Mouse (Mus musculus) Patski (cell line): Measurements from ENCODE around the gene Gas7. TPM values are rescaled to one million over a fixed set of nuclear protein-coding genes. Genes with fewer than 3 reads are reported as not detected.

Experiments
- ATAC-seq: fragments of 100-300 bp; one replicate; pipeline ENCODE4 v1.8.0; 2021
- CTCF ChIA-PET: fragments of 350-600 bp; sonication (Branson Sonifier 250); formaldehyde crosslinking; loops from one replicate; lab custom pipeline; 2022; ENCODE audit warnings: inconsistent platforms; lab: Charles Lee
- POLR2A ChIA-PET: fragments of 350-600 bp; sonication (Branson Sonifier 250); formaldehyde crosslinking; loops from one replicate; lab custom pipeline; 2022; ENCODE audit warnings: antibody characterized with exemption, inconsistent platforms; lab: Charles Lee
- DNase-seq: peaks from one replicate; pipeline ENCODE4 v3.0.0-alpha.2; 2011; ENCODE audit warnings: low read depth, low spot score
- H3K27me3 ChIP-seq: fragments of 371-371 bp; one replicate; pipeline ENCODE4 v1.5.1; 2021
- CTCF ChIP-seq: fragments of 100-300 bp; IDR thresholded peaks from one replicate; pipeline ENCODE4 v1.5.1; 2021
- in situ Hi-C: fragments of 300-500 bp; cut with MboI; formaldehyde crosslinking; loops from 3 replicates; pipeline ENCODE4 v1.11.1; 2018; ENCODE audit warnings: low pct_unique_long_range_greater_than_20kb, mixed read lengths
- polyA plus RNA-seq: library from polyadenylated mRNA; unstranded; gene quantifications from one replicate; pipeline ENCODE4 v1.2.3, GENCODE M21; 2021

The Gas7 gene
- polyA plus RNA-seq, 1 experiment from 2014 or later, result 0.41 TPM

- DNase-seq (no peak), ATAC-seq (no peak)
- H3K27me3 ChIP-seq, result no peaks in the 10 kb centered on the region
- POLR2A ChIA-PET, result no interaction called here
- CTCF ChIA-PET, result no interaction called here
- no peak for TF ChIP-seq CTCF
- in situ Hi-C loops, result no loop called here
Observed at GRCm38 (mm10) chr11:67533151-67533550, 77.9 kb downstream of the Gas7 start.

GRCm38 (mm10) chr11:67535703-67536102 lies 80.5 kb downstream of the Gas7 start:
- in situ Hi-C loops, result no loop called here
- CTCF ChIA-PET, result no interaction called here
- POLR2A ChIA-PET, result no interaction called here
- DNase-seq (no peak), ATAC-seq (no peak)
- H3K27me3 ChIP-seq, result no peaks in the 10 kb centered on the region
- TF ChIP-seq CTCF, result no peak

GRCm38 (mm10) chr11:67536413-67536812 lies 81.2 kb downstream of the Gas7 start:
- POLR2A ChIA-PET, result interaction anchor here (1.1 kb wide), 1 partner anchor 8 kb away, joined by 4 read pairs; no protein-coding TSS in a partner anchor
- CTCF ChIA-PET, result no interaction called here
- ATAC-seq (no peak), DNase-seq (no peak)
- H3K27me3 ChIP-seq, result no peaks in the 10 kb centered on the region
- in situ Hi-C loops, result no loop called here
- TF ChIP-seq CTCF, result no peak

GRCm38 (mm10) chr11:67537353-67537752 lies 82.1 kb downstream of the Gas7 start:
- in situ Hi-C loops, result no loop called here
- DNase-seq, result no peak
- no peaks in the 10 kb centered on the region for H3K27me3 ChIP-seq
- no peak for TF ChIP-seq CTCF
- no peak for ATAC-seq
- ChIA-PET CTCF (no interaction called here), POLR2A (interaction anchor here (1.1 kb wide), 1 partner anchor 9 kb away, joined by 4 read pairs; no protein-coding TSS in a partner anchor)

- ChIA-PET CTCF (no interaction called here), POLR2A (no interaction called here)
- H3K27me3 ChIP-seq, result no peaks in the 10 kb centered on the region
- DNase-seq (no peak), ATAC-seq (no peak)
- TF ChIP-seq CTCF, result no peak
- in situ Hi-C loops, result no loop called here
Observed at GRCm38 (mm10) chr11:67538557-67538956, 83.3 kb downstream of the Gas7 start.

- no peak for DNase-seq
- no peak for ATAC-seq
- ChIA-PET POLR2A (no interaction called here), CTCF (no interaction called here)
- TF ChIP-seq CTCF, result no peak
- no peaks in the 10 kb centered on the region for H3K27me3 ChIP-seq
- in situ Hi-C loops, result no loop called here
Observed at GRCm38 (mm10) chr11:67544656-67545432, 89.6 kb downstream of the Gas7 start.

- no peak for TF ChIP-seq CTCF
- no peaks in the 10 kb centered on the region for H3K27me3 ChIP-seq
- no peak for DNase-seq
- CTCF ChIA-PET, result no interaction called here
- no peak for ATAC-seq
- in situ Hi-C loops, result no loop called here
- POLR2A ChIA-PET, result no interaction called here
Observed at GRCm38 (mm10) chr11:67546582-67546981, 91.3 kb downstream of the Gas7 start.

- CTCF ChIA-PET, result interaction anchor here (1.1 kb wide), 1 partner anchor 9 kb away, joined by 3 read pairs; no protein-coding TSS in a partner anchor
Observed at GRCm38 (mm10) chr11:67549306-67549705, 94.1 kb downstream of the Gas7 start.

GRCm38 (mm10) chr11:67549762-67550488 lies 94.7 kb downstream of the Gas7 start:
- H3K27me3 ChIP-seq, result peaks cover 7% of the 10 kb centered on the region
- ChIA-PET CTCF (no interaction called here), POLR2A (no interaction called here)
- in situ Hi-C loops, result no loop called here
- TF ChIP-seq CTCF, result no peak
- DNase-seq (no peak), ATAC-seq (no peak)

More at GRCm38 (mm10) chr11:67549306-67549705, 94.1 kb downstream of the Gas7 start:
- TF ChIP-seq CTCF, result no peak
- peaks cover 3% of the 10 kb centered on the region for H3K27me3 ChIP-seq
- in situ Hi-C loops, result no loop called here
- DNase-seq (no peak), ATAC-seq (no peak)
- POLR2A ChIA-PET, result no interaction called here

- ATAC-seq, result no peak
- in situ Hi-C loops, result no loop called here
- TF ChIP-seq CTCF, result no peak
- ChIA-PET CTCF (no interaction called here), POLR2A (no interaction called here)
- no peak for DNase-seq
- H3K27me3 ChIP-seq, result peaks cover 11% of the 10 kb centered on the region
Observed at GRCm38 (mm10) chr11:67552400-67552799, 97.2 kb downstream of the Gas7 start.

GRCm38 (mm10) chr11:67554276-67554675 lies 99.0 kb downstream of the Gas7 start:
- ChIA-PET POLR2A (no interaction called here), CTCF (no interaction called here)
- peaks cover 16% of the 10 kb centered on the region for H3K27me3 ChIP-seq
- ATAC-seq, result no peak
- DNase-seq, result no peak
- in situ Hi-C loops, result no loop called here
- TF ChIP-seq CTCF, result no peak
